Mouse (Mus musculus): ENCODE results near the gene Mrps9.

DNA sequence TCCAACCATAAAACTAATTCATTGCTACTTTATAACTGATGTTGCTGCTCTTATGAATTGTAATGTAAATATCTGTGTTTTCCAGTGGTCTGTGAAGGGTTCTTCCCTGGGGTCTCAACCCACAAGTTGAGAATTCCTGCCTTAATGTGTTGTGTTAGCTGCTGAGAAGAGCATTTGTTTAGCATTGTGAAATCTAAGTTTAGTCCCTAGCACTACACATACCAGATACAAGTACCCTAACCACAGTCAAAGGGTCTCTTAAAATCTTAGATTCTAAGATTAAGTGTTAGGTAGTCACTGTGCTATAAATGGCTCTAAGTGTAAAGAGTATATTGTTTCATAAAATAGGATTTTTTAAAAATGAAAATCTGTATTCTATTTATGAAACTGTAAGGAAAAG, 43.7 kb downstream of the Mrps9 start:
- no peak for TF ChIP-seq CTCF (IDR thresholded peaks at IDR 0.05; ENCODE audit: borderline replicate concordance, insufficient read depth, low read depth, low read length)
- TF ChIP-seq POLR2A (IDR thresholded peaks at IDR 0.05; ENCODE audit: borderline replicate concordance, insufficient read depth, low read length): no peak

All from cerebellum, adult 2 months (tissue).